Mouse (Mus musculus) G1E (cell line): ENCODE results near the gene Cnih2.

Experiments used
- CTCF ChIP-seq: IDR thresholded peaks from 2 replicates; pipeline ENCODE4 v1.5.1; 2012; ENCODE audit warnings: low read depth, low read length, inconsistent platforms, mixed read lengths
- GATA1 ChIP-seq: IDR thresholded peaks from 2 replicates; pipeline ENCODE4 v1.6.1; 2012; ENCODE audit warnings: borderline replicate concordance, low read length, inconsistent platforms, mixed read lengths
- GATA2 ChIP-seq: IDR thresholded peaks from 2 replicates; pipeline ENCODE4 v1.6.1; 2012; ENCODE audit warnings: low read depth, low read length, inconsistent platforms, borderline replicate concordance
- POLR2AphosphoS5 ChIP-seq: IDR thresholded peaks from 2 replicates; pipeline ENCODE4 v1.6.1; 2012; ENCODE audit warnings: low read depth, low read length, inconsistent platforms; ENCODE audit not compliant: insufficient replicate concordance

DNA sequence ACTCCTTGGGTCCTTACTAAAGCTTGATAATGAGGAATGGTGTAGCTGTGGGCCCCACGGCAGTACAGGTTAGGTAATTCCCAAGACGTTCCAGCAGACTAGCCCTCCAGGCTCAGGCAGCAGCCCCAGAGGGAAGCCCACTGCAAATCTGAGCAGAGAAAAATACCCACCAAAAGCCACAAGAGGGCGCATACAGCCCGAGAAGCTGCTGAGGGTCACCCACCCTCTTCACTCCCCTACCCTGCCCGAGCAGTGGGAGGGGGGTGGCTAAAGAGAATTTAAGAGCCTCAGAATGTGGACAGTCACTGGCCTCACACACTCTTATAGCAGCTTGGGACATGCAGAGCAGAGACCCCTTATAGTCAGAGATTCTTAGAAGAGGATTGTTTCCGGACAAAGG, 42.1 kb downstream of the Cnih2 start:
- TF ChIP-seq POLR2AphosphoS5 (no peak), CTCF (no peak), GATA1 (no peak), GATA2 (no peak)
